Mouse (Mus musculus): ENCODE data around the gene St7.
"Not testable (repeated sequence)": the region's sequence is repeated elsewhere in the genome, so short reads cannot be mapped to it uniquely, and the experiment has no call there.

GRCm38 (mm10) chr6:17704038-17704437 lies 11.3 kb downstream of the St7 start:
- TF ChIP-seq CTCF (IDR thresholded peaks at IDR 0.05; ENCODE audit: borderline replicate concordance, insufficient read depth, low read depth, low read length); POLR2A (IDR thresholded peaks at IDR 0.05; ENCODE audit: borderline replicate concordance, insufficient read depth, low read length): not testable (repeated sequence)
